Mouse (Mus musculus): ENCODE measurements at regions not wholly inside any gene's neighbourhood (a gene's known extent, or its start where the extent isn't known, plus 50 kb on each side); places are given as distances from the start of the nearest gene placed in this dataset.
"Not testable (repeated sequence)": the region's sequence is repeated elsewhere in the genome, so short reads cannot be mapped to it uniquely, and the experiment has no call there.

- 73% methylated on average over 6 of the region's 7 CpGs for WGBS
- not testable (repeated sequence) for H3K36me3 ChIP-seq; H3K4me1 ChIP-seq; H3K4me3 ChIP-seq (replicated peaks); ATAC-seq (ENCODE audit: insufficient read depth, low FRiP score, low read depth); H3K9ac ChIP-seq; H3K4me2 ChIP-seq; H3K27me3 ChIP-seq (replicated peaks); H3K27ac ChIP-seq; H3K9me3 ChIP-seq
Observed at GRCm38 (mm10) chr3:78949385-78949784, 336.9 kb downstream of the Rapgef2 start.

- H3K4me1 ChIP-seq, result no peaks in the 10 kb centered on the region
- WGBS, result 86% methylated on average over 9 of the region's 9 CpGs
- H3K9me3 ChIP-seq, result no peaks in the 10 kb centered on the region
- no peaks in the 10 kb centered on the region for H3K27me3 ChIP-seq (replicated peaks)
- H3K4me3 ChIP-seq (replicated peaks), result no peak overlapping the region
- no peaks in the 10 kb centered on the region for H3K36me3 ChIP-seq
- ATAC-seq (ENCODE audit: insufficient read depth, low FRiP score, low read depth), result no peak
- no peak overlapping the region for H3K9ac ChIP-seq
- H3K4me2 ChIP-seq, result no peak overlapping the region
- H3K27ac ChIP-seq, result no peak overlapping the region
Observed at GRCm38 (mm10) chr3:78948700-78949099, 337.6 kb downstream of the Rapgef2 start.

GRCm38 (mm10) chr3:78948171-78948570, 338.1 kb downstream of the Rapgef2 start:
- no peak overlapping the region for H3K27ac ChIP-seq
- no peak overlapping the region for H3K4me3 ChIP-seq (replicated peaks)
- H3K27me3 ChIP-seq (replicated peaks), result no peaks in the 10 kb centered on the region
- H3K4me2 ChIP-seq, result no peak overlapping the region
- no peak for ATAC-seq (ENCODE audit: insufficient read depth, low FRiP score, low read depth)
- 26% methylated on average over 8 of the region's 8 CpGs for WGBS
- H3K4me1 ChIP-seq, result no peaks in the 10 kb centered on the region
- H3K9me3 ChIP-seq, result no peaks in the 10 kb centered on the region
- no peaks in the 10 kb centered on the region for H3K36me3 ChIP-seq
- H3K9ac ChIP-seq, result no peak overlapping the region

- H3K4me2 ChIP-seq, result no peak overlapping the region
- no peaks in the 10 kb centered on the region for H3K9me3 ChIP-seq
- no peak overlapping the region for H3K27ac ChIP-seq
- ATAC-seq (ENCODE audit: insufficient read depth, low FRiP score, low read depth), result no peak
- no peaks in the 10 kb centered on the region for H3K36me3 ChIP-seq
- H3K4me3 ChIP-seq (replicated peaks), result no peak overlapping the region
- 82% methylated on average over 9 of the region's 9 CpGs for WGBS
- H3K27me3 ChIP-seq (replicated peaks), result no peaks in the 10 kb centered on the region
- no peak overlapping the region for H3K9ac ChIP-seq
- no peaks in the 10 kb centered on the region for H3K4me1 ChIP-seq
Observed at GRCm38 (mm10) chr3:78947183-78947582, 339.1 kb downstream of the Rapgef2 start.

GRCm38 (mm10) chr3:78944185-78944584, 342.1 kb downstream of the Rapgef2 start:
- Histone ChIP-seq H3K27me3 (replicated peaks) (no peaks in the 10 kb centered on the region), H3K4me2 (no peak overlapping the region), H3K9ac (no peak overlapping the region), H3K36me3 (no peaks in the 10 kb centered on the region), H3K9me3 (no peaks in the 10 kb centered on the region), H3K27ac (no peak overlapping the region), H3K4me3 (replicated peaks) (no peak overlapping the region), H3K4me1 (no peaks in the 10 kb centered on the region)
- no peak for ATAC-seq (ENCODE audit: insufficient read depth, low FRiP score, low read depth)
- WGBS, result 56% methylated on average over 8 of the region's 8 CpGs

GRCm38 (mm10) chr3:78932975-78933374, 353.3 kb downstream of the Rapgef2 start:
- ATAC-seq (ENCODE audit: insufficient read depth, low FRiP score, low read depth), result no peak
- 75% methylated on average over 3 of the region's 3 CpGs for WGBS

GRCm38 (mm10) chr3:78919850-78920249, 366.5 kb downstream of the Rapgef2 start:
- Histone ChIP-seq H3K27ac (no peak overlapping the region), H3K27me3 (replicated peaks) (no peaks in the 10 kb centered on the region), H3K4me1 (no peaks in the 10 kb centered on the region), H3K9me3 (no peaks in the 10 kb centered on the region), H3K9ac (no peak overlapping the region), H3K36me3 (no peaks in the 10 kb centered on the region), H3K4me2 (no peak overlapping the region), H3K4me3 (replicated peaks) (no peak overlapping the region)
- 54% methylated on average over 6 of the region's 6 CpGs for WGBS
- ATAC-seq (ENCODE audit: insufficient read depth, low FRiP score, low read depth), result no peak

More at GRCm38 (mm10) chr3:78932975-78933374, 353.3 kb downstream of the Rapgef2 start:
- Histone ChIP-seq H3K4me2 (no peak overlapping the region), H3K4me3 (replicated peaks) (no peak overlapping the region), H3K9me3 (no peaks in the 10 kb centered on the region), H3K4me1 (no peaks in the 10 kb centered on the region), H3K9ac (no peak overlapping the region), H3K27me3 (replicated peaks) (no peaks in the 10 kb centered on the region), H3K36me3 (no peaks in the 10 kb centered on the region), H3K27ac (no peak overlapping the region)

GRCm38 (mm10) chr3:78919407-78919806, 366.9 kb downstream of the Rapgef2 start:
- H3K9ac ChIP-seq, result no peak overlapping the region
- WGBS, result 19% methylated on average over 12 of the region's 12 CpGs
- no peaks in the 10 kb centered on the region for H3K4me1 ChIP-seq
- no peaks in the 10 kb centered on the region for H3K36me3 ChIP-seq
- peak overlapping the region; percentile 23 for H3K4me3 ChIP-seq (replicated peaks)
- no peak for ATAC-seq (ENCODE audit: insufficient read depth, low FRiP score, low read depth)
- H3K27me3 ChIP-seq (replicated peaks), result no peaks in the 10 kb centered on the region
- no peaks in the 10 kb centered on the region for H3K9me3 ChIP-seq
- peak overlapping the region; percentile 50 for H3K4me2 ChIP-seq
- H3K27ac ChIP-seq, result no peak overlapping the region

- H3K4me1 ChIP-seq, result no peaks in the 10 kb centered on the region
- no peak overlapping the region for H3K4me2 ChIP-seq
- no peak overlapping the region for H3K27ac ChIP-seq
- no peaks in the 10 kb centered on the region for H3K9me3 ChIP-seq
- H3K36me3 ChIP-seq, result no peaks in the 10 kb centered on the region
- WGBS, result 37% methylated on average over 1 of the region's 1 CpGs
- H3K27me3 ChIP-seq (replicated peaks), result no peaks in the 10 kb centered on the region
- no peak overlapping the region for H3K9ac ChIP-seq
- ATAC-seq (ENCODE audit: insufficient read depth, low FRiP score, low read depth), result no peak
- no peak overlapping the region for H3K4me3 ChIP-seq (replicated peaks)
Observed at GRCm38 (mm10) chr3:78908196-78908844, 378.0 kb downstream of the Rapgef2 start.

GRCm38 (mm10) chr3:78907778-78908177, 378.5 kb downstream of the Rapgef2 start:
- Histone ChIP-seq H3K9me3 (no peaks in the 10 kb centered on the region), H3K4me1 (no peaks in the 10 kb centered on the region), H3K27me3 (replicated peaks) (no peaks in the 10 kb centered on the region), H3K9ac (no peak overlapping the region), H3K4me3 (replicated peaks) (no peak overlapping the region), H3K27ac (no peak overlapping the region), H3K36me3 (no peaks in the 10 kb centered on the region), H3K4me2 (no peak overlapping the region)
- WGBS, result 85% methylated on average over 7 of the region's 7 CpGs
- no peak for ATAC-seq (ENCODE audit: insufficient read depth, low FRiP score, low read depth)

- no peaks in the 10 kb centered on the region for H3K27me3 ChIP-seq (replicated peaks)
- no peak overlapping the region for H3K4me2 ChIP-seq
- H3K9ac ChIP-seq, result no peak overlapping the region
- H3K4me3 ChIP-seq (replicated peaks), result no peak overlapping the region
- 0 out of 2 replicates have a peak, but pooled peaks cover 2% of the 10 kb centered on the region for H3K4me1 ChIP-seq
- 52% methylated on average over 4 of the region's 4 CpGs for WGBS
- ATAC-seq (ENCODE audit: insufficient read depth, low FRiP score, low read depth), result 0 out of 2 replicates have a peak, but pooled peaks have one; percentile 43
- no peaks in the 10 kb centered on the region for H3K9me3 ChIP-seq
- no peaks in the 10 kb centered on the region for H3K36me3 ChIP-seq
- H3K27ac ChIP-seq, result no peak overlapping the region
Observed at GRCm38 (mm10) chr3:78901838-78902484, 384.4 kb downstream of the Rapgef2 start.

GRCm38 (mm10) chr3:78901016-78901837, 385.1 kb downstream of the Rapgef2 start:
- H3K9ac ChIP-seq, result no peak overlapping the region
- H3K27ac ChIP-seq, result no peak overlapping the region
- H3K4me3 ChIP-seq (replicated peaks), result no peak overlapping the region

More at GRCm38 (mm10) chr3:78901016-78901837, 385.1 kb downstream of the Rapgef2 start:
- H3K9me3 ChIP-seq, result no peaks in the 10 kb centered on the region
- WGBS, result 21% methylated on average over 11 of the region's 11 CpGs
- H3K36me3 ChIP-seq, result no peaks in the 10 kb centered on the region
- 0 out of 2 replicates have a peak, but pooled peaks cover 2% of the 10 kb centered on the region for H3K4me1 ChIP-seq
- no peaks in the 10 kb centered on the region for H3K27me3 ChIP-seq (replicated peaks)
- 0 out of 2 replicates have a peak overlapping the region, but pooled peaks have one; percentile 16 for H3K4me2 ChIP-seq
- ATAC-seq (ENCODE audit: insufficient read depth, low FRiP score, low read depth), result no peak

Data from stomach, embryonic 15.5 days (tissue).